Mouse (Mus musculus): ENCODE measurements around the gene Map3k7. TPM values are rescaled to one million over a fixed set of nuclear protein-coding genes. Genes with fewer than 3 reads are reported as not detected.

Map3k7 gene
- polyA plus RNA-seq (2015; fragmentation: Nextera tagmentation; extraction: Ambion mirVana) = 14.4 and 24.8 TPM in 2 replicates

GRCm38 (mm10) chr4:31963354-31964193 is at the start of gene Map3k7:
Gene Map3k7, plus strand, starts transcription at chr4:31964097.
- peak; percentile 96 for ATAC-seq
- H3K27me3 ChIP-seq (replicated peaks; ENCODE audit: control insufficient read depth, insufficient read depth, low read length) = no peaks in the 10 kb centered on the region
- peaks cover 18% of the 10 kb centered on the region for H3K4me1 ChIP-seq (ENCODE audit: control insufficient read depth, insufficient read depth, low read depth, low read length)
- H3K36me3 ChIP-seq (ENCODE audit: control insufficient read depth, insufficient read depth, low read length) = no peaks in the 10 kb centered on the region
- H3K27ac ChIP-seq (ENCODE audit: low read depth, low read length) = peak within 1 kb of the TSS; percentile 99
- no peaks in the 10 kb centered on the region for H3K9me3 ChIP-seq (ENCODE audit: control insufficient read depth, low read length)
- under 1% methylated on average over 85 of the region's 88 CpGs for WGBS
- peak within 1 kb of the TSS; percentile 91 for H3K9ac ChIP-seq (ENCODE audit: low read depth, low read length)
- peak within 1 kb of the TSS; percentile 78 for H3K4me3 ChIP-seq (ENCODE audit: low read length)
- H3K4me2 ChIP-seq (ENCODE audit: low read length) = peak within 1 kb of the TSS; percentile 87

DNA sequence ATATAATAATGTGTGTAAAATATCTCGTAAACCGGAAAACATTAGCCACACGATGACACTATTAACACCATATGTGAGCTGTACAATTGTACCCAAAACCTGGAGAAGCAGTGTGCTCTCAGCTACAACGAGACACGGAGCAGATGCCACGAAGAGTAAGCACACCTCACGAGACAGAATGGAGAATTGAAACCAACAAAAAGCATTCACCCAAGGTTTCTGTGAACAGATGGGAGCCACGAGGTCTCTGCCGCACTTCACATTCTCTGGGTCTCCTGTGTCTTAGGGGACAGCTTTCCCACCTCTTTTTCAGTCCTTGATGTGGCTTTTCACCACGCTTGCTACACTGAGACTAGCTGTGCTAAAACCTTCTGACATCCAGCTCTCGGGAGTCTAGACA is 48.8 kb upstream of the Map3k7 start:
- peak; percentile 37; the same call in 1 of the 2 replicates for ATAC-seq
- H3K27me3 ChIP-seq (replicated peaks; ENCODE audit: control insufficient read depth, insufficient read depth, low read length) = no peaks in the 10 kb centered on the region
- no peaks in the 10 kb centered on the region for H3K36me3 ChIP-seq (ENCODE audit: control insufficient read depth, insufficient read depth, low read length)
- H3K4me2 ChIP-seq (ENCODE audit: low read length) = no peak overlapping the region
- no peaks in the 10 kb centered on the region for H3K4me1 ChIP-seq (ENCODE audit: control insufficient read depth, insufficient read depth, low read depth, low read length)
- H3K4me3 ChIP-seq (ENCODE audit: low read length) = no peak overlapping the region
- no peaks in the 10 kb centered on the region for H3K9me3 ChIP-seq (ENCODE audit: control insufficient read depth, low read length)
- WGBS = 73% methylated on average over 11 of the region's 11 CpGs
- no peak overlapping the region for H3K9ac ChIP-seq (ENCODE audit: low read depth, low read length)
- H3K27ac ChIP-seq (ENCODE audit: low read depth, low read length) = no peak overlapping the region

- H3K27me3 ChIP-seq (replicated peaks; ENCODE audit: control insufficient read depth, insufficient read depth, low read length) = no peaks in the 10 kb centered on the region
Observed at GRCm38 (mm10) chr4:31918717-31919116, 45.2 kb upstream of the Map3k7 start.

GRCm38 (mm10) chr4:31922215-31922614 is 41.7 kb upstream of the Map3k7 start:
- no peaks in the 10 kb centered on the region for H3K9me3 ChIP-seq (ENCODE audit: control insufficient read depth, low read length)
- 73% methylated on average over 7 of the region's 7 CpGs for WGBS
- H3K27ac ChIP-seq (ENCODE audit: low read depth, low read length) = no peak overlapping the region
- no peak overlapping the region for H3K4me2 ChIP-seq (ENCODE audit: low read length)
- no peak overlapping the region for H3K4me3 ChIP-seq (ENCODE audit: low read length)
- no peaks in the 10 kb centered on the region for H3K36me3 ChIP-seq (ENCODE audit: control insufficient read depth, insufficient read depth, low read length)
- H3K9ac ChIP-seq (ENCODE audit: low read depth, low read length) = no peak overlapping the region
- peaks cover 4% of the 10 kb centered on the region; the same call in 1 of the 2 replicates for H3K4me1 ChIP-seq (ENCODE audit: control insufficient read depth, insufficient read depth, low read depth, low read length)
- no peaks in the 10 kb centered on the region for H3K27me3 ChIP-seq (replicated peaks; ENCODE audit: control insufficient read depth, insufficient read depth, low read length)
- ATAC-seq = no peak

More at GRCm38 (mm10) chr4:31918717-31919116, 45.2 kb upstream of the Map3k7 start:
- no peaks in the 10 kb centered on the region for H3K36me3 ChIP-seq (ENCODE audit: control insufficient read depth, insufficient read depth, low read length)
- no peaks in the 10 kb centered on the region for H3K9me3 ChIP-seq (ENCODE audit: control insufficient read depth, low read length)
- no peaks in the 10 kb centered on the region for H3K4me1 ChIP-seq (ENCODE audit: control insufficient read depth, insufficient read depth, low read depth, low read length)
- no peak overlapping the region for H3K4me3 ChIP-seq (ENCODE audit: low read length)
- ATAC-seq = no peak
- WGBS = 79% methylated on average over 5 of the region's 5 CpGs
- H3K4me2 ChIP-seq (ENCODE audit: low read length) = no peak overlapping the region
- H3K9ac ChIP-seq (ENCODE audit: low read depth, low read length) = no peak overlapping the region
- H3K27ac ChIP-seq (ENCODE audit: low read depth, low read length) = no peak overlapping the region

GRCm38 (mm10) chr4:31923437-31923836 is 40.5 kb upstream of the Map3k7 start:
- WGBS = 65% methylated on average over 8 of the region's 8 CpGs
- Histone ChIP-seq H3K9ac (ENCODE audit: low read depth, low read length) (no peak overlapping the region), H3K9me3 (ENCODE audit: control insufficient read depth, low read length) (no peaks in the 10 kb centered on the region), H3K36me3 (ENCODE audit: control insufficient read depth, insufficient read depth, low read length) (no peaks in the 10 kb centered on the region), H3K4me3 (ENCODE audit: low read length) (no peak overlapping the region), H3K4me2 (ENCODE audit: low read length) (no peak overlapping the region), H3K27me3 (replicated peaks; ENCODE audit: control insufficient read depth, insufficient read depth, low read length) (no peaks in the 10 kb centered on the region), H3K27ac (ENCODE audit: low read depth, low read length) (no peak overlapping the region), H3K4me1 (ENCODE audit: control insufficient read depth, insufficient read depth, low read depth, low read length) (peaks cover 4% of the 10 kb centered on the region; the same call in 1 of the 2 replicates)
- no peak for ATAC-seq

DNA sequence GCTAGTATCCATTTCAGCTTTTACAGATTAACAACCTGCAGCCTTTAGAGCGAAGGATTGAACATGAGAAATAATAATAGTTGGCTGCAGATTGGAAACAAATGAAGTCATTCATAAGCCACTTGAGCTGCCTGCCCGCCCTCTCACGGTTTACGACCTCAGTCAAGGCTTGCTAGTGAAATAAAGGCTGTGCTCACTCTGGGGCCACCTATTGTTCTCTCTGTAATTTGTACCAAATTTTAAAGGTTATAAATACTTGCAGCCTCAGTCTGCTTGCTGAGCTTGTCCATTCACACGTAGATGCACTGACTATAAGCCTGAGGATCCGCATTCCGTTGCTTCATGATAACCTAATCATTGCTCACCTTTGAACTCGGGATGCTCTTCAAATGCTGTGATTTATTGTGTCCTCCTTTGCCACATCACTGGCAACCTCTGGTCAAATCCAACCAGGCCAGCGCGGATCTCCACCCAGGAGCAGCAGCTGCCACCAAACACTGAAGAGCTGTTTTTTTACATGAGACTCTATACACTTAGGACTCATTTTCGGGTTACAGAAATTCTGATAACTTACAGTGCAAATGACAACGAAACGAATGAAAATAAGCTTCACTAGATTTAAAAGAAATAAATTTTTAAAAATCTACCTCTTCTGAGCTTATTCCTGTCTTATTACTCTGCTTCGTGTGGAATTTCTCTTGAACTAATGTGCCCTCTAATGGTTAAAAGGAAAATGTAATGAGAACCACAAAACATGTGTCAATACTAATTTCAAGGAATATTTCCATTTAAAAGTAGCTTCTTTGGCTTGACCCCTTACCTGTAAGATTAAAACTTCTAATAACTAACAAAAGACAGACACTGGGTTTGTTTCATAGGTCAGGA is 39.4 kb upstream of the Map3k7 start:
- Histone ChIP-seq H3K4me1 (ENCODE audit: control insufficient read depth, insufficient read depth, low read depth, low read length) (peaks cover 4% of the 10 kb centered on the region; the same call in 1 of the 2 replicates), H3K27me3 (replicated peaks; ENCODE audit: control insufficient read depth, insufficient read depth, low read length) (no peaks in the 10 kb centered on the region), H3K9ac (ENCODE audit: low read depth, low read length) (peak overlapping the region; percentile 27; the same call in 1 of the 2 replicates), H3K36me3 (ENCODE audit: control insufficient read depth, insufficient read depth, low read length) (no peaks in the 10 kb centered on the region), H3K27ac (ENCODE audit: low read depth, low read length) (no peak overlapping the region), H3K4me3 (ENCODE audit: low read length) (no peak overlapping the region), H3K9me3 (ENCODE audit: control insufficient read depth, low read length) (no peaks in the 10 kb centered on the region), H3K4me2 (ENCODE audit: low read length) (peak overlapping the region; percentile 27)
- WGBS = 36% methylated on average over 14 of the region's 14 CpGs
- peak; percentile 50; the same call in 1 of the 2 replicates for ATAC-seq

- Histone ChIP-seq H3K27me3 (replicated peaks; ENCODE audit: control insufficient read depth, insufficient read depth, low read length) (no peaks in the 10 kb centered on the region), H3K4me2 (ENCODE audit: low read length) (no peak overlapping the region), H3K9me3 (ENCODE audit: control insufficient read depth, low read length) (no peaks in the 10 kb centered on the region), H3K4me3 (ENCODE audit: low read length) (no peak overlapping the region), H3K36me3 (ENCODE audit: control insufficient read depth, insufficient read depth, low read length) (no peaks in the 10 kb centered on the region), H3K4me1 (ENCODE audit: control insufficient read depth, insufficient read depth, low read depth, low read length) (peaks cover 12% of the 10 kb centered on the region), H3K27ac (ENCODE audit: low read depth, low read length) (no peak overlapping the region), H3K9ac (ENCODE audit: low read depth, low read length) (no peak overlapping the region)
- WGBS = 48% methylated on average over 3 of the region's 3 CpGs
- no peak for ATAC-seq
Observed at GRCm38 (mm10) chr4:31933171-31933570, 30.7 kb upstream of the Map3k7 start.

- no peak overlapping the region for H3K4me2 ChIP-seq (ENCODE audit: low read length)
- ATAC-seq = no peak
Observed at GRCm38 (mm10) chr4:31935831-31936306, 28.0 kb upstream of the Map3k7 start.

More at GRCm38 (mm10) chr4:31935831-31936306, 28.0 kb upstream of the Map3k7 start:
- Histone ChIP-seq H3K27me3 (replicated peaks; ENCODE audit: control insufficient read depth, insufficient read depth, low read length) (0 out of 2 replicates have a peak, but pooled peaks cover 2% of the 10 kb centered on the region), H3K4me3 (ENCODE audit: low read length) (no peak overlapping the region), H3K36me3 (ENCODE audit: control insufficient read depth, insufficient read depth, low read length) (no peaks in the 10 kb centered on the region), H3K9ac (ENCODE audit: low read depth, low read length) (no peak overlapping the region), H3K4me1 (ENCODE audit: control insufficient read depth, insufficient read depth, low read depth, low read length) (peaks cover 12% of the 10 kb centered on the region), H3K27ac (ENCODE audit: low read depth, low read length) (no peak overlapping the region), H3K9me3 (ENCODE audit: control insufficient read depth, low read length) (no peaks in the 10 kb centered on the region)
- WGBS = 62% methylated on average over 3 of the region's 3 CpGs

All from hindbrain, embryonic 16.5 days (tissue).